Mouse (Mus musculus) myocyte (in vitro differentiated cells): Measurements from ENCODE around the gene Srarp.

Experiments used
- CEBPB ChIP-seq: IDR thresholded peaks from 2 replicates; pipeline ENCODE4 v1.6.1; 2011; ENCODE audit warnings: mild to moderate bottlenecking, moderate library complexity; ENCODE audit not compliant: poor library complexity, insufficient read depth, severe bottlenecking
- E2F4 ChIP-seq: IDR thresholded peaks from one replicate; pipeline ENCODE4 v1.6.1; 2011; ENCODE audit warnings: mild to moderate bottlenecking, control low read depth, moderate library complexity; ENCODE audit not compliant: insufficient read depth
- MAX ChIP-seq: IDR thresholded peaks from one replicate; pipeline ENCODE4 v1.6.1; 2011; ENCODE audit warnings: low read depth, mild to moderate bottlenecking, control low read depth
- MYOD1 ChIP-seq, 3 experiments: IDR thresholded peaks; one replicate each; pipeline ENCODE4 v1.6.1; 2011; ENCODE audit warnings: control low read depth in 2 of 3, low read depth in 2 of 3, mild to moderate bottlenecking in 2 of 3, moderate library complexity in 1 of 3; ENCODE audit not compliant: insufficient read length in 2 of 3, control insufficient read depth in 1 of 3
- MYOG ChIP-seq, 3 experiments: IDR thresholded peaks; one replicate each; pipeline ENCODE4 v1.6.1; 2011; ENCODE audit warnings: control low read depth in 2 of 3, low read depth in 2 of 3, mild to moderate bottlenecking in 2 of 3; ENCODE audit not compliant: insufficient read length in 2 of 3, control insufficient read depth in 1 of 3, insufficient read depth in 1 of 3
- POLR2A ChIP-seq: IDR thresholded peaks from one replicate; pipeline ENCODE4 v1.6.1; 2011; ENCODE audit warnings: low read depth, mild to moderate bottlenecking, control low read depth, moderate library complexity; ENCODE audit not compliant: insufficient read length
- REST ChIP-seq: IDR thresholded peaks from one replicate; pipeline ENCODE4 v1.6.1; 2011; ENCODE audit warnings: mild to moderate bottlenecking, control low read depth, moderate library complexity; ENCODE audit not compliant: insufficient read depth, insufficient read length
- USF1 ChIP-seq: IDR thresholded peaks from one replicate; pipeline ENCODE4 v1.6.1; 2011; ENCODE audit warnings: low read depth, mild to moderate bottlenecking, control low read depth, moderate library complexity

DNA sequence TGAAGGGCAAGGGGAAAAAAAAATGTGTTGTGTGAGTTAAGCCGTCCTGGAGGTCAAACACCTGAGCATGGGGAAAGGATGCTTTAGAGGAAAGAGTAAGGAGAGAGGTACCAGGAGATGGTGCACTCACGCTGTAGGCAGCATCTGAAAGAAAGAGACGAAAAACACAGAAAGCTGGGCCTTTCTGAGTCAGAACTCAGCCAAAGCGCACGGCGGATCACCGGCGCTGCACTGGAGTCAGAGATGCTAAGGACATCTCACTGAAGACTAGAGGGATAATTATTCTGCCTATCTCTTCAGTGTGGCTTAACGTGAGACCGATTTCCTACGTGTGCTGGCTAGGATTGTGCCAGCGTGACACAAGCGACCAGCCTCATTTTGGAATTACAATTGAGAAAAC lies 8.0 kb downstream of the Srarp start:
- TF ChIP-seq USF1 (no peak), POLR2A (no peak), MAX (no peak), E2F4 (no peak), REST (no peak), MYOG (IDR thresholded peaks at IDR 0.05; ENCODE audit: control insufficient read depth in 1 of 3, insufficient read depth in 1 of 3, insufficient read length in 2 of 3, low read depth in 2 of 3) (no peak), MYOD1 (IDR thresholded peaks at IDR 0.05; ENCODE audit: control insufficient read depth in 1 of 3, insufficient read length in 2 of 3, low read depth in 2 of 3) (no peak), CEBPB (no peak)
